Mouse (Mus musculus) stomach, embryonic 14.5 days (tissue): ENCODE results near the gene Mmgt2. TPM values are rescaled to one million over a fixed set of nuclear protein-coding genes. Genes with fewer than 3 reads are reported as not detected.

Source experiments
- ATAC-seq: fragments of 200-750 bp; cut with Nextera tagmentation; 2 replicates; pipeline ENCODE4 v1.8.0; 2017; ENCODE audit warnings: low read depth, moderate TSS enrichment; ENCODE audit not compliant: insufficient number of reproducible peaks, insufficient read depth, low FRiP score
- H3K27ac ChIP-seq: fragments of 300-500 bp; sonication (generic); 2 replicates; pipeline ENCODE4 v1.5.1; 2014; ENCODE audit warnings: mild to moderate bottlenecking, low read length, moderate library complexity, mixed read lengths
- H3K27me3 ChIP-seq: fragments of 300-500 bp; sonication (generic); 2 replicates; pipeline ENCODE4 v1.6.1; 2014; ENCODE audit warnings: low read length, control low read depth, mixed read lengths; ENCODE audit not compliant: control insufficient read depth, insufficient read depth
- H3K36me3 ChIP-seq: fragments of 300-500 bp; sonication (generic); 2 replicates; pipeline ENCODE4 v1.6.1; 2014; ENCODE audit warnings: mild to moderate bottlenecking, control low read depth, low read length, moderate library complexity, mixed read lengths; ENCODE audit not compliant: control insufficient read depth, insufficient read depth
- H3K4me1 ChIP-seq: fragments of 300-500 bp; sonication (generic); 2 replicates; pipeline ENCODE4 v1.6.1; 2014; ENCODE audit warnings: low read length, control low read depth, mixed read lengths; ENCODE audit not compliant: control insufficient read depth, insufficient read depth
- H3K4me2 ChIP-seq: fragments of 300-500 bp; sonication (generic); replicated peaks from 2 replicates; pipeline ENCODE4 v1.6.1; 2014; ENCODE audit warnings: low read depth, low read length, control low read depth
- H3K4me3 ChIP-seq: fragments of 300-500 bp; sonication (generic); 2 replicates; pipeline ENCODE4 v1.5.1; 2014; ENCODE audit warnings: low read depth, low read length, control low read depth
- H3K9ac ChIP-seq: fragments of 300-500 bp; sonication (generic); replicated peaks from 2 replicates; pipeline ENCODE4 v1.6.1; 2014; ENCODE audit warnings: low read depth, mild to moderate bottlenecking, control low read depth, low read length, moderate library complexity, mixed read lengths
- H3K9me3 ChIP-seq: fragments of 300-500 bp; sonication (generic); 2 replicates; pipeline ENCODE4 v1.6.1; 2016; ENCODE audit warnings: low read depth, low read length, control low read depth; ENCODE audit not compliant: control insufficient read depth
- WGBS: fragments of 180-500 bp; shearing (Covaris S2); extraction: QIAGEN DNeasy Blood & Tissue Kit; methylation state at CpG from one replicate; pipeline ENCODE4 v1.1.7; 2014; 5-methylcytosine and 5-hydroxymethylcytosine counted together
- polyA plus RNA-seq: library from polyadenylated mRNA; unstranded; fragments of >200 nt; fragmentation: Nextera tagmentation; extraction: Ambion mirVana; gene quantifications from 2 replicates; pipeline ENCODE4 v1.2.1, GENCODE M21; 2014

Mmgt2 gene
- polyA plus RNA-seq, 1 experiment from 2014 or later: 49.6 TPM

DNA sequence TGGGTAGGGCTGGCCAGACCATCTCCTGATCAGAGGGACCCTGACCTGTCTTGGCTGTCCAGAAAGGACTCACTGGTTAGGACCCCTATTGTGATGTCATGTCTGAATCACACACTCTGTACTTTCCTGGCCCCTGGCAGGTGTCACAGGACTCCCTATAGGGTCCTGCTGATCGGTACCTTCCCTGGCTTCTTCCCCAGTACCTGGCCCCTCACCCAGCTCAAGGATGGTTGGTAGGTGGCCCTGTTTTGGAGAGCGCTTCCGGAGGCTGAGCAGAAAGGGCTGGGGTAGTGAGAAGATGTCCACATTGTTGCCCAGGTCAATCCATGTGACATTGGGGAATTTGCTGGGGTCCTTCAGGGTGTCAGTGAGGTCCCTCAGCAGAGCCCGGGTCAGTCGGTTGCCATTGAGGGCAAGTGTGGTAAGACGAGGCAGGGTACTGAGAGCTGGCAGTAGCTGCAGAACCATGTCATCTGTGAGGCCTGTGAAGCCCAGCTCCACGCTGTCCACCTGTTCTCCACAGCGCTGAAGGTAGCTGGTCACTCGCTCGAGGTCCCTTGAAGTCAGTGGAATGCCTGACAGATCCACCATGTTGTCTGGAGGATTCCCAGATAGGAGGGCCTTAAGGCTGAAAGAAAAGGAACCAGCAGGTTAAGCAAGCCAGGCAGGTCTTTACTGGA is 42.7 kb upstream of the Mmgt2 start:
- no peaks in the 10 kb centered on the region for H3K9me3 ChIP-seq
- peaks cover 17% of the 10 kb centered on the region for H3K4me1 ChIP-seq
- 0 out of 2 replicates have a peak overlapping the region, but pooled peaks have one; percentile 12 for H3K27ac ChIP-seq
- H3K4me3 ChIP-seq: peak overlapping the region; percentile 84; the same call in 1 of the 2 replicates
- 38% methylated on average over 10 of the region's 10 CpGs for WGBS
- no peaks in the 10 kb centered on the region for H3K27me3 ChIP-seq
- H3K9ac ChIP-seq: peak overlapping the region; percentile 22; the same call in 1 of the 2 replicates
- no peak for ATAC-seq
- H3K36me3 ChIP-seq: peaks cover 49% of the 10 kb centered on the region
- H3K4me2 ChIP-seq: peak overlapping the region; percentile 74; the same call in 1 of the 2 replicates

GRCm38 (mm10) chr11:62606299-62607169 is 41.9 kb upstream of the Mmgt2 start:
- peak overlapping the region; percentile 39; the same call in 1 of the 2 replicates for H3K27ac ChIP-seq
- peaks cover 49% of the 10 kb centered on the region for H3K36me3 ChIP-seq

GRCm38 (mm10) chr11:62607170-62607951 is 41.1 kb upstream of the Mmgt2 start:
- Histone ChIP-seq H3K36me3 (peaks cover 49% of the 10 kb centered on the region), H3K9me3 (no peaks in the 10 kb centered on the region), H3K4me2 (no peak overlapping the region), H3K4me1 (peaks cover 14% of the 10 kb centered on the region), H3K27ac (no peak overlapping the region), H3K4me3 (no peak overlapping the region), H3K9ac (no peak overlapping the region), H3K27me3 (no peaks in the 10 kb centered on the region)
- 67% methylated on average over 10 of the region's 10 CpGs for WGBS
- ATAC-seq: no peak

More at GRCm38 (mm10) chr11:62606299-62607169, 41.9 kb upstream of the Mmgt2 start:
- no peak for ATAC-seq
- WGBS: 48% methylated on average over 10 of the region's 10 CpGs
- H3K4me1 ChIP-seq: peaks cover 17% of the 10 kb centered on the region
- no peak overlapping the region for H3K9ac ChIP-seq
- no peaks in the 10 kb centered on the region for H3K27me3 ChIP-seq
- no peak overlapping the region for H3K4me2 ChIP-seq
- no peaks in the 10 kb centered on the region for H3K9me3 ChIP-seq
- no peak overlapping the region for H3K4me3 ChIP-seq

DNA sequence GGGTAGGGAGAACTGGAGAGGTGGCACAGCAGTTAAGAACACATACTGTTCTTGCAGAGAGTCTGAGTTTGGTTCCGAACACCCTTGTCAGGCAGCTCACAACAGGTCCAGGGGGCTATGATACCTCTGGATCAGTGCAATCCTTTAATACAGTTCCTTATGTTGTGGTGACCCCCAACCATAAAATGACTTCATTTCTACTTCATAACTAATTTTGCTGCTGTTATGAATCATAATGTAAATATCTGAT is 40.6 kb upstream of the Mmgt2 start:
- Histone ChIP-seq H3K4me2 (no peak overlapping the region), H3K36me3 (peaks cover 49% of the 10 kb centered on the region), H3K27me3 (no peaks in the 10 kb centered on the region), H3K27ac (no peak overlapping the region), H3K9ac (no peak overlapping the region), H3K4me3 (no peak overlapping the region), H3K4me1 (peaks cover 14% of the 10 kb centered on the region), H3K9me3 (no peaks in the 10 kb centered on the region)
- WGBS: 100% methylated on average over 1 of the region's 1 CpGs
- ATAC-seq: no peak

DNA sequence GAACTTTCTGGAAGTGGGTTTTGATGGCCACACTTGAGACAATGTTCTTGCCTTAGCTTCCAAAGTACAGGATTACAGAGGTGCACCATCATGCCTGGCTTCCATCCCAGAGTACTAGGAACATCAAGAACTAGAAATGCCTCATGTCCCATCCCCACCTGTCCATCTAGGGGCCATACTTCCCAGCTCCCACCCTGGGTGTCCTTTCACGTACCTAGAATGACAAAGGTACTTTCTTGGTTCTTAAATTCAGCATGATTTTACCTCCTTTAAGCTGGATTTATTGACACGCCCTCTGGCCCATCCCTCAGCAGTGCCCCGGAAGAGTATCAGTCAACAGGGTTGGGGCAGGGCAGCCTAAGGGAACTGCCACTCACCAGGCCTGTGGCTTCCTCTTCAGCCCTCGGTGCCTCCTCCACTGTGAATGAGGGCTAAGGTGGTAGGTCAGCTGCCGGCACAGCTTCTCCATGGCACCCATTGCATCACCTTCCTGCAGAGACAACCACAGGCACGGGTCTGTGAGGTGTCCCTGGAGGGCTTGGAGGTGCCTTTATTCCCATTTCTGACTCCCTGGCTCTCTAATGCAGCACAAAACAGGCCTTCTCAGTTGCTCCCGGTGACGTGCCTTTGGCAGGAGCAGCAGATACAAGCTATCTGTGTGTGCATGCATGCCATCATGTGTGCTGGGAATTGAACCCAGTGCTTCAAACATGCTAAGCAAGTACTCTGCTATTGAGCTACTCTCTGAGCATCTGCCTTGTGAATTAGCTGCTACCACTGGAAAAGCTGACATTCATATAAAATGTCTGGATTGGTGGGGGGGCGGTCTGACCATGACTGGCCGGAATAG is 39.4 kb upstream of the Mmgt2 start:
- H3K36me3 ChIP-seq: peaks cover 48% of the 10 kb centered on the region
- no peak overlapping the region for H3K9ac ChIP-seq
- no peak overlapping the region for H3K4me2 ChIP-seq
- no peak overlapping the region for H3K4me3 ChIP-seq
- H3K27me3 ChIP-seq: no peaks in the 10 kb centered on the region
- H3K4me1 ChIP-seq: peaks cover 14% of the 10 kb centered on the region
- H3K27ac ChIP-seq: no peak overlapping the region
- no peaks in the 10 kb centered on the region for H3K9me3 ChIP-seq
- ATAC-seq: no peak
- 77% methylated on average over 10 of the region's 10 CpGs for WGBS

DNA sequence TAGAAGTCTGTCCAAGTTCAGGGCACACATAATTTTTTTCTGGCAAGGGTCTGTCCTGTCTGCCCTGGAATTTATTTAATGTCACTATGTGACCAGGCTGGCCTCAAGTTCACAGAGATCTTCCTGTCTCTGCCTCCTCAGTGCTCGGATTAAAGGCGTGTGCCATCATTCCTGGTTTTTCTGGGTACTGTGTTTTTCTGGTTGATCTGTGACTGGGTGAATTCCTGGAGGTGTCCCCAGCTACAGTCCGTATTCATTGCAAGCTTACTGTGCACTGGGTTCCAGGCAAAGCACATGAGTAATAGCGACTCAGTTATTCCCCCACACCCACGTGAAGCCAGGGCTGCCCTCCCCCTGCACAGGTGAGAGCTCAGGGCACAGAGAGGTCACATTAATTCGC is 38.2 kb upstream of the Mmgt2 start:
- 81% methylated on average over 6 of the region's 6 CpGs for WGBS
- H3K9ac ChIP-seq: no peak overlapping the region
- H3K36me3 ChIP-seq: peaks cover 36% of the 10 kb centered on the region
- no peak overlapping the region for H3K4me2 ChIP-seq
- no peak overlapping the region for H3K27ac ChIP-seq
- ATAC-seq: no peak
- H3K4me3 ChIP-seq: no peak overlapping the region
- H3K27me3 ChIP-seq: no peaks in the 10 kb centered on the region
- 0 out of 2 replicates have a peak, but pooled peaks cover 4% of the 10 kb centered on the region for H3K4me1 ChIP-seq
- H3K9me3 ChIP-seq: no peaks in the 10 kb centered on the region

GRCm38 (mm10) chr11:62612604-62613003 is 35.9 kb upstream of the Mmgt2 start:
- 81% methylated on average over 10 of the region's 10 CpGs for WGBS
- Histone ChIP-seq H3K4me1 (no peaks in the 10 kb centered on the region), H3K27ac (no peak overlapping the region), H3K36me3 (peaks cover 13% of the 10 kb centered on the region; the same call in 1 of the 2 replicates), H3K4me3 (no peak overlapping the region), H3K9me3 (no peaks in the 10 kb centered on the region), H3K27me3 (no peaks in the 10 kb centered on the region), H3K4me2 (no peak overlapping the region), H3K9ac (no peak overlapping the region)
- no peak for ATAC-seq
